Mouse (Mus musculus) urinary bladder, postnatal 36 days (tissue): Measurements from ENCODE around the gene Dnajb3.
A peak's percentile ranks its signal among the peaks of the same experiment; 100 is the strongest.
"Not testable (repeated sequence)": the region's sequence is repeated elsewhere in the genome, so short reads cannot be mapped to it uniquely, and the experiment has no call there.

Experiments
- DNase-seq, 2 experiments: peaks; one replicate each; pipeline ENCODE4 v3.0.0; 2022; ENCODE audit warnings: low spot score in 2 of 2, mixed read lengths in 1 of 2

The Dnajb3 gene

GRCm38 (mm10) chr1:88231803-88232499 is 26.4 kb upstream of the Dnajb3 start:
- no peak for DNase-seq

- no peak for DNase-seq
Observed at GRCm38 (mm10) chr1:88230981-88231802, 25.6 kb upstream of the Dnajb3 start.

- DNase-seq, result no peak
Observed at GRCm38 (mm10) chr1:88230421-88230820, 24.8 kb upstream of the Dnajb3 start.

- DNase-seq, result no peak
Observed at GRCm38 (mm10) chr1:88229986-88230385, 24.4 kb upstream of the Dnajb3 start.

GRCm38 (mm10) chr1:88229566-88229965 is 24.0 kb upstream of the Dnajb3 start:
- DNase-seq, result no peak

- DNase-seq, result no peak
Observed at GRCm38 (mm10) chr1:88228121-88228520, 22.5 kb upstream of the Dnajb3 start.

GRCm38 (mm10) chr1:88227482-88227881 is 21.9 kb upstream of the Dnajb3 start:
- no peak for DNase-seq

- DNase-seq, result no peak
Observed at GRCm38 (mm10) chr1:88226670-88227379, 21.2 kb upstream of the Dnajb3 start, which contains the start of gene Mroh2a. Gene Mroh2a, plus strand, starts transcription at chr1:88226986.

GRCm38 (mm10) chr1:88225741-88226140 is 20.2 kb upstream of the Dnajb3 start:
- DNase-seq, result no peak

- not testable (repeated sequence) for DNase-seq
Observed at GRCm38 (mm10) chr1:88225301-88225700, 19.7 kb upstream of the Dnajb3 start.

- DNase-seq, result peak in 1 of 2 experiments; percentile 86
Observed at GRCm38 (mm10) chr1:88224029-88224776, 18.6 kb upstream of the Dnajb3 start.

GRCm38 (mm10) chr1:88223591-88223990 is 18.0 kb upstream of the Dnajb3 start:
- no peak for DNase-seq

- DNase-seq, result not testable (repeated sequence)
Observed at GRCm38 (mm10) chr1:88223011-88223515, 17.5 kb upstream of the Dnajb3 start.

- DNase-seq, result no peak
Observed at GRCm38 (mm10) chr1:88222216-88222615, 16.6 kb upstream of the Dnajb3 start.

- DNase-seq, result no peak
Observed at GRCm38 (mm10) chr1:88220336-88220735, 14.8 kb upstream of the Dnajb3 start.

GRCm38 (mm10) chr1:88219054-88219453 is 13.5 kb upstream of the Dnajb3 start:
- no peak for DNase-seq

- DNase-seq, result no peak
Observed at GRCm38 (mm10) chr1:88218591-88218990, 13.0 kb upstream of the Dnajb3 start.

GRCm38 (mm10) chr1:88218051-88218450 is 12.5 kb upstream of the Dnajb3 start:
- no peak for DNase-seq

GRCm38 (mm10) chr1:88217576-88217975 is 12.0 kb upstream of the Dnajb3 start:
- DNase-seq, result no peak

GRCm38 (mm10) chr1:88217144-88217543 is 11.6 kb upstream of the Dnajb3 start:
- no peak for DNase-seq

- DNase-seq, result no peak
Observed at GRCm38 (mm10) chr1:88216551-88216950, 11.0 kb upstream of the Dnajb3 start.
